Mouse (Mus musculus): ENCODE measurements around the gene Tagln2. TPM values are rescaled to one million over a fixed set of nuclear protein-coding genes. Genes with fewer than 3 reads are reported as not detected.

Gene Tagln2
- total and polyA plus RNA-seq, 2 experiments = 14.9 to 25.6 TPM

DNA sequence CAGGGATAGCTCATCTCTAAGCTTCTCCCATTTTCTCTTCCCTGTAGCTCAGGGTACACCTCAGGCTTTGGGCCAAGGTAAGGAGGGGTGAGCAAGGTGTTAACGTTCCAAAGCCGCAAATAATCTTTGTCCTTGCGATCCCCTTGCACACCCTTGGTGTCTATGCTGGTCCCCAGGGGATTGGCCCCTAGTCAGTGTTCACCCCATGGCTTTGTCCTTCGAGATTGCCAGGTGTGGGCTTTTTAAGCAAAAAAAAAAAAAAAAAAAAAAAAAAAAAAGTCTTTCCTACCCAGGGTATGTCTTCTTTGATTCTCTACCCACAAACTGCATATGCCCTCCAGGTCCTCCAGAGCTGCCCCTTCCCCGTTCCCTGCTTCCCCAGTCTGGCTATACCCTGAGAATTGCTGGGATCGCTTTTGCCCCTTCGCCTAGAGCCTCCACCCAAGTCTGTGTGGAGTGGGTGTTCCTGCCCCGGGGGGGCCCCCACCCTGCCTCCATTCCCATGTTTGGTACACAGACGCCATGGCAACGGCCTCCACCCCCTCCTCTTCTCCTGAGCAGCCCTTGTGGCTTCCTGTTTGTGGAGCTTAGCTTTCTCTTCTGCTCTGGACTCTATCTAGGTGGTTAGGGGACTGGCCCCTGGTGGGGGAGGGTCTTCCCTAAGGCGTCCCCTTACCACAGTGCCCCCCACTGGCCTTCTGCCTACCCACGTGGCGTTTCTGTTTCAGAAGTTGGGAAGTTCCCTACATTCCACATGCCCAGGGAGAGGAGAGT is 1.7 kb downstream of the Tagln2 start:
- 26% methylated on average over 13 of the region's 13 CpGs for WGBS
- Histone ChIP-seq H3K9ac (ENCODE audit: low read depth, low read length) (peak overlapping the region; percentile 58), H3K4me1 (ENCODE audit: control insufficient read depth, insufficient read depth, low read length) (peaks cover 8% of the 10 kb centered on the region), H3K27ac (replicated peaks; ENCODE audit: insufficient read depth, low read depth, low read length) (peak overlapping the region; percentile 50), H3K27me3 (ENCODE audit: control insufficient read depth, insufficient read depth, low read length) (no peaks in the 10 kb centered on the region), H3K79me2 (ENCODE audit: control insufficient read depth, insufficient read depth, low read length) (no peaks in the 10 kb centered on the region), H3K4me3 (ENCODE audit: insufficient read depth, low read depth, low read length) (peak overlapping the region; percentile 86), H3K36me3 (ENCODE audit: control insufficient read depth, insufficient read depth, low read length) (no peaks in the 10 kb centered on the region)
- DNase-seq (ENCODE audit: extremely low read depth, low read depth, low spot score) = no peak
- no peak for TF ChIP-seq CTCF (IDR thresholded peaks at IDR 0.05; ENCODE audit: low read depth, low read length)
- TF ChIP-seq POLR2A (IDR thresholded peaks at IDR 0.05; ENCODE audit: extremely low read depth, insufficient read depth, low read length) = no peak

DNA sequence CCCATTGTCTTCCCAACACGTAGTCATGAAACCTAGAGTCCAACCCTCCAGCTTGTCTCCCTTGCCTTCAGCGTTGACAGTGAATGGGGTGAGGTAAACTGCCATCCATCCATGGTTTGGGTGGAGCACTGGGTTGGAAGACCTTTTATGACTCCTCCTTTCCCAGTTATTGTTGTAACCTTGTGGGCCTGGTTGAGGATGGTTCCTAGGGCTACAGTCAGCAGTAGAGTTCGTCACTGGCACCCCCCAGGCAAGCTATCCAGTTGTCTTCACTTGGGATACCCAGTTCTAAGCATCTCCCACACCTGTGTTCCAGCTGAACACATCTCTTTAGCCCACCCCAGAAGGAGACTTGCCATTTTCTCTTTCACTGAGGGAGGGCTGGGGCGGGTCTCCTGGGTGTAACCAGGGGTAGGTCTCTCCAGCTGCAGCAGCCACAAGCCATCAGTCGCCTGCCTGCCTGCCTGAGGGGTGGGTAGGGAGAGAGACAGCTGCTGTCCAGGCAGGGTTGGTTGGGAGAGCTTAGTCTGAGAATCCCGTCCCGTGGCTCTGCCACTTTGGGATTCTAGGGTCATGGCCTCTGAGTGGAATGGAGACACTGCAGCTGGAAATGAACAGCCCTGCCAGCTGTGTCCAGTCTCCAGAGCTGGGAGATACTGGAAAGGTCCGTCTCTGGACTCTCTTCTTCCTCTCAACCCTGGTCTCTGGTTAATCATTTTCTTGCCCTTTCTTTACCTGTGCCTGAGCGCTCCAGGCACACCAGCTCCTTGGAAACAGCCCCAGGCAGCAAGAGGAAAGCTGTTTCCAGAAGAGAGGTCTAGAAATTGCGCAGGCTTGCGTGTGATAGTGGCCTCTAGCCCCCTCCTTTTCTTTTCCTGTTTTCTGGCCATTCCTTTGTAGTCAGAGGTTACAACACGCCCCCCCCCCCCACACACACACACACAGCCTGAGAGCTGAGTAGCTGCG is 2.6 kb downstream of the Tagln2 start:
- 15% methylated on average over 13 of the region's 13 CpGs for WGBS
- Histone ChIP-seq H3K27me3 (ENCODE audit: control insufficient read depth, insufficient read depth, low read length) (no peaks in the 10 kb centered on the region), H3K27ac (replicated peaks; ENCODE audit: insufficient read depth, low read depth, low read length) (peak overlapping the region; percentile 50), H3K79me2 (ENCODE audit: control insufficient read depth, insufficient read depth, low read length) (no peaks in the 10 kb centered on the region), H3K9ac (ENCODE audit: low read depth, low read length) (peak overlapping the region; percentile 49), H3K4me1 (ENCODE audit: control insufficient read depth, insufficient read depth, low read length) (peaks cover 8% of the 10 kb centered on the region), H3K36me3 (ENCODE audit: control insufficient read depth, insufficient read depth, low read length) (no peaks in the 10 kb centered on the region), H3K4me3 (ENCODE audit: insufficient read depth, low read depth, low read length) (peak overlapping the region; percentile 46)
- no peak for DNase-seq (ENCODE audit: extremely low read depth, low read depth, low spot score)
- no peak for TF ChIP-seq POLR2A (IDR thresholded peaks at IDR 0.05; ENCODE audit: extremely low read depth, insufficient read depth, low read length)
- TF ChIP-seq CTCF (IDR thresholded peaks at IDR 0.05; ENCODE audit: low read depth, low read length) = no peak

DNA sequence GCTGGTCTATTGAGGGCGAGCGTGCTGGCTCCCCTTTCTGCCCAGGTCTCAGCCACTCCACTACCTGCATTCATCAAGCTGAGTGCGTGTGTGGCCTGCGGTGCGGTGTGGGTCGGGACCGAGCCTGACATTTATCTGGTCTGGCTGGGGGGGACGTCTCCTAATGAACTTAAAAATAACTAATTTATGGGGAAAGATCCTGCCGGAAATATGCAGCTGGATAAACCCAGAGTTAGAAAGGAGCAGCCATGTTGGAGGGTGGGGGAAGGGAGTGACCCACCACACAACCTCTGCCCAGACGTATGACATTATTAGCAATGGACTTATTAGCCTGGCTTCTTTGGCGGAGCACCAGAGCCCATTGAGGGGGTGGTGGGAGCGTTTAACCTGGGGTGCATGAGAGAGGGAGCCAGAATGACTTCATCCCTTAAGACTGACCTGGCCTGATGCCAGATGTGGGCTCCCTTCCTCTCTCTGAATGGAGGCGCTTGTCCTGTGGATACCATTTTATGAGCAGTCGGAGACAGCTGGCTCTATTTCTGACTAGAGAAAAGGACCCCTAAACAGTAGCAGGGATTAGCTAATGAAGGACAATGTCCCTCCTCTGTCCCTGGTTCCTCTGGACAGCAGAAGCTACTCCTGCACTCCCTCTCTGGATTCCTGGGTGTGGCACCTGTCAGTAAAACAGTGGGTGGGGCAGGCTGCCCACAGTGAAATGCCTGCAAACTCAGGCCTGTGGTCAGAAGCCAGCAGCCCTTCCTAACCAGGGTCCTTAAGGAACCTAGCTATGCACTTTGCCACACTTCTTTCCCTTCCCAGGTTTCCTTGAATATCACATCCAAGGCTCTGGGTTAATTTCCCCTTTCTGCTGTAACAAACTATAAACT is 3.5 kb downstream of the Tagln2 start:
- Histone ChIP-seq H3K4me3 (ENCODE audit: insufficient read depth, low read depth, low read length) (peak overlapping the region; percentile 30; the same call in 1 of the 2 replicates), H3K9ac (ENCODE audit: low read depth, low read length) (no peak overlapping the region), H3K4me1 (ENCODE audit: control insufficient read depth, insufficient read depth, low read length) (peaks cover 8% of the 10 kb centered on the region), H3K27me3 (ENCODE audit: control insufficient read depth, insufficient read depth, low read length) (no peaks in the 10 kb centered on the region), H3K27ac (replicated peaks; ENCODE audit: insufficient read depth, low read depth, low read length) (no peak overlapping the region), H3K79me2 (ENCODE audit: control insufficient read depth, insufficient read depth, low read length) (no peaks in the 10 kb centered on the region), H3K36me3 (ENCODE audit: control insufficient read depth, insufficient read depth, low read length) (no peaks in the 10 kb centered on the region)
- DNase-seq (ENCODE audit: extremely low read depth, low read depth, low spot score) = no peak
- no peak for TF ChIP-seq CTCF (IDR thresholded peaks at IDR 0.05; ENCODE audit: low read depth, low read length)
- TF ChIP-seq POLR2A (IDR thresholded peaks at IDR 0.05; ENCODE audit: extremely low read depth, insufficient read depth, low read length) = no peak
- WGBS = 38% methylated on average over 14 of the region's 14 CpGs

DNA sequence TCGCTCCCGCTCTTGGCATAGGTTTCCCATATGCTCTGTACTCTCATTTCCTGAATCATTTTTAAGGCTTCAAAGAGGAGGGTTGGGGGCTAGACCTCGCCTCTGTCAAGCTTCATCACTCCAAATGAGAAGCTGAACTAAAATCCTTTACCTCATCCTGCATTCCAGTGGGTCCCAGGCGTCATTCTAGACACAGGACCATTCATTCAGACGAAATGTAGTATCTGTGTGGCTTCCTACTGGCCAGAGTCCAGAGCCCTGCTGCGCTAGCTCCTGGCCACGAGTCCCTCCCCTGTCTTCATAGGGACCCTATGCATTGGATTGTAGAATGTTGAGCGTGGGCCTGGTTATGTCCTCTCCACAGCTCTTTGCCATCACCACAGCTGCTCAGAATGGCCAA is 4.9 kb downstream of the Tagln2 start:
- no peaks in the 10 kb centered on the region for H3K27me3 ChIP-seq (ENCODE audit: control insufficient read depth, insufficient read depth, low read length)
- H3K36me3 ChIP-seq (ENCODE audit: control insufficient read depth, insufficient read depth, low read length) = no peaks in the 10 kb centered on the region
- H3K4me3 ChIP-seq (ENCODE audit: insufficient read depth, low read depth, low read length) = no peak overlapping the region
- H3K27ac ChIP-seq (replicated peaks; ENCODE audit: insufficient read depth, low read depth, low read length) = no peak overlapping the region
- no peak for DNase-seq (ENCODE audit: extremely low read depth, low read depth, low spot score)
- WGBS = 74% methylated on average over 8 of the region's 8 CpGs
- TF ChIP-seq CTCF (IDR thresholded peaks at IDR 0.05; ENCODE audit: low read depth, low read length) (no peak), POLR2A (IDR thresholded peaks at IDR 0.05; ENCODE audit: extremely low read depth, insufficient read depth, low read length) (no peak)
- H3K9ac ChIP-seq (ENCODE audit: low read depth, low read length) = no peak overlapping the region
- peaks cover 9% of the 10 kb centered on the region for H3K4me1 ChIP-seq (ENCODE audit: control insufficient read depth, insufficient read depth, low read length)
- H3K79me2 ChIP-seq (ENCODE audit: control insufficient read depth, insufficient read depth, low read length) = no peaks in the 10 kb centered on the region

DNA sequence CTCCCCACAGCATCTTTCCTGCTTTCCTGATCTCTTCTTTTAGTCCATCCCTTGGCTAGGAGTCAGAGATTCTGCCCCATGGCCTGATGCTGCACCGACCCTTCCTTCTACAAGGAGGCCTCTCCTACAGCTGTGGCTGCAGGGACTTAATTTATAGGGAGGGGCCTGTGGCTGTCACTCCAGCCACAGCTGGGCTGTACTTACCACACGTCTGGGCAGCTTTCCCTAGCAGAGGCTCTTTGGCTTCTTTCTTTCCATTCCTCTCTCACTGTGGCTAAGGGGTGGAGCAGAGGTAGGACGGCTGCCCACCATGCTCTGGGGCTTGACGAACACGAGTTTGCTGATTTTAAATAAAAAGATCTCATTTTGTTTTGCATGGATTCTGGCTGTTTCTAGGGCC is 7.2 kb downstream of the Tagln2 start:
- 73% methylated on average over 5 of the region's 5 CpGs for WGBS
- TF ChIP-seq CTCF (IDR thresholded peaks at IDR 0.05; ENCODE audit: low read depth, low read length) (no peak), POLR2A (IDR thresholded peaks at IDR 0.05; ENCODE audit: extremely low read depth, insufficient read depth, low read length) (no peak)
- H3K27me3 ChIP-seq (ENCODE audit: control insufficient read depth, insufficient read depth, low read length) = no peaks in the 10 kb centered on the region
- no peaks in the 10 kb centered on the region for H3K36me3 ChIP-seq (ENCODE audit: control insufficient read depth, insufficient read depth, low read length)
- no peak overlapping the region for H3K9ac ChIP-seq (ENCODE audit: low read depth, low read length)
- H3K4me3 ChIP-seq (ENCODE audit: insufficient read depth, low read depth, low read length) = no peak overlapping the region
- no peak overlapping the region for H3K27ac ChIP-seq (replicated peaks; ENCODE audit: insufficient read depth, low read depth, low read length)
- H3K79me2 ChIP-seq (ENCODE audit: control insufficient read depth, insufficient read depth, low read length) = no peaks in the 10 kb centered on the region
- no peak for DNase-seq (ENCODE audit: extremely low read depth, low read depth, low spot score)
- peaks cover 13% of the 10 kb centered on the region for H3K4me1 ChIP-seq (ENCODE audit: control insufficient read depth, insufficient read depth, low read length)
